Mouse (Mus musculus) C2C12 (cell line): Measurements from ENCODE around the gene Guca2a.

ENCODE experiments used
- CTCF ChIP-seq: IDR thresholded peaks from one replicate; pipeline ENCODE4 v1.5.1; 2011; ENCODE audit not compliant: control insufficient read depth, insufficient read depth, insufficient read length
- FOSL1 ChIP-seq: IDR thresholded peaks from one replicate; pipeline ENCODE4 v1.8.0; 2011; ENCODE audit warnings: mild to moderate bottlenecking, low read length; ENCODE audit not compliant: poor library complexity, insufficient read depth, severe bottlenecking
- MAX ChIP-seq: IDR thresholded peaks from one replicate; pipeline ENCODE4 v1.6.1; 2011; ENCODE audit warnings: mild to moderate bottlenecking, control low read depth
- MYOD1 ChIP-seq: IDR thresholded peaks from one replicate; pipeline ENCODE4 v1.6.1; 2011; ENCODE audit warnings: low read depth; ENCODE audit not compliant: control insufficient read depth, insufficient read length
- MYOG ChIP-seq: IDR thresholded peaks from one replicate; pipeline ENCODE4 v1.6.1; 2011; ENCODE audit not compliant: control insufficient read depth, insufficient read length; ENCODE audit errors: extremely low read depth
- USF1 ChIP-seq: IDR thresholded peaks from one replicate; pipeline ENCODE4 v1.6.1; 2011; ENCODE audit warnings: low read depth, mild to moderate bottlenecking, control low read depth, moderate library complexity

- TF ChIP-seq MYOD1 (no peak), CTCF (no peak), FOSL1 (no peak), USF1 (no peak), MYOG (no peak), MAX (no peak)
These were observed 48.1 kb upstream of the Guca2a start for GRCm38 (mm10) chr4:119589423-119589822.
